Mouse (Mus musculus) liver, embryonic 14.5 days (tissue): ENCODE results near the gene Serinc3.

ENCODE experiments used
- CTCF ChIP-seq: IDR thresholded peaks from 2 replicates; pipeline ENCODE4 v1.5.1; 2016; ENCODE audit warnings: antibody characterized with exemption, low read depth, control low read depth
- EP300 ChIP-seq: IDR thresholded peaks from 2 replicates; pipeline ENCODE4 v1.6.1; 2016; ENCODE audit warnings: antibody characterized with exemption, low read depth

GRCm38 (mm10) chr2:163641681-163642080, 3.2 kb downstream of the Serinc3 start:
- TF ChIP-seq CTCF = no peak
- no peak for TF ChIP-seq EP300
